Mouse (Mus musculus) liver, postnatal 0 days (tissue): ENCODE measurements around the gene Palm3.

ENCODE experiments used
- CTCF ChIP-seq: sonication (generic); IDR thresholded peaks from 2 replicates; pipeline ENCODE4 v1.5.1; 2016; ENCODE audit warnings: antibody characterized with exemption, low read depth
- EP300 ChIP-seq: IDR thresholded peaks from 2 replicates; pipeline ENCODE4 v1.6.1; 2016; ENCODE audit warnings: antibody characterized with exemption, low read depth, mild to moderate bottlenecking

- TF ChIP-seq CTCF (no peak), EP300 (no peak)
Measured at GRCm38 (mm10) chr8:84076412-84076811, 55.1 kb downstream of the Palm3 start.
